Mouse (Mus musculus): ENCODE measurements at regions not wholly inside any gene's neighbourhood (a gene's known extent, or its start where the extent isn't known, plus 50 kb on each side); places are given as distances from the start of the nearest gene placed in this dataset.

GRCm38 (mm10) chr16:30171381-30172079 is 95.8 kb downstream of the Cpn2 start:
- Histone ChIP-seq H3K4me1 (replicated peaks; ENCODE audit: control insufficient read depth, insufficient read depth) (0 out of 2 replicates have a peak, but pooled peaks cover 2% of the 10 kb centered on the region), H3K9ac (ENCODE audit: low read length) (no peak overlapping the region), H3K36me3 (ENCODE audit: control insufficient read depth, insufficient read depth, low read length) (no peaks in the 10 kb centered on the region), H3K27ac (replicated peaks) (peak overlapping the region; percentile 70), H3K9me3 (ENCODE audit: control insufficient read depth, low read length) (no peaks in the 10 kb centered on the region), H3K27me3 (ENCODE audit: control insufficient read depth, insufficient read depth, low read length) (no peaks in the 10 kb centered on the region), H3K4me2 (replicated peaks; ENCODE audit: low read depth) (no peak overlapping the region), H3K4me3 (ENCODE audit: low read depth, low read length) (no peak overlapping the region)
- DNase-seq (ENCODE audit: low spot score), result peak; percentile 60
- 43% methylated on average over 24 of the region's 24 CpGs for WGBS
- TF ChIP-seq CTCF (IDR thresholded peaks at IDR 0.05; ENCODE audit: low read depth) (no peak), EP300 (optimal IDR thresholded peaks at IDR 0.05) (no peak)
- peak; percentile 59 for ATAC-seq (ENCODE audit: low FRiP score, low TSS enrichment)

- H3K27me3 ChIP-seq (ENCODE audit: control insufficient read depth, insufficient read depth, low read length), result no peaks in the 10 kb centered on the region
- ATAC-seq (ENCODE audit: low FRiP score, low TSS enrichment) (peak; percentile 25; the same call in 1 of the 2 replicates), DNase-seq (ENCODE audit: low spot score) (no peak)
- H3K4me2 ChIP-seq (replicated peaks; ENCODE audit: low read depth), result no peak overlapping the region
- WGBS, result 28% methylated on average over 13 of the region's 13 CpGs
- no peak overlapping the region for H3K9ac ChIP-seq (ENCODE audit: low read length)
- H3K4me1 ChIP-seq (replicated peaks; ENCODE audit: control insufficient read depth, insufficient read depth), result 0 out of 2 replicates have a peak, but pooled peaks cover 2% of the 10 kb centered on the region
- no peaks in the 10 kb centered on the region for H3K36me3 ChIP-seq (ENCODE audit: control insufficient read depth, insufficient read depth, low read length)
- TF ChIP-seq EP300 (optimal IDR thresholded peaks at IDR 0.05) (no peak), CTCF (IDR thresholded peaks at IDR 0.05; ENCODE audit: low read depth) (no peak)
- H3K4me3 ChIP-seq (ENCODE audit: low read depth, low read length), result no peak overlapping the region
- H3K9me3 ChIP-seq (ENCODE audit: control insufficient read depth, low read length), result no peaks in the 10 kb centered on the region
- peak overlapping the region; percentile 45; the same call in 1 of the 2 replicates for H3K27ac ChIP-seq (replicated peaks)
Observed at GRCm38 (mm10) chr16:30172136-30172731, 95.1 kb downstream of the Cpn2 start.

DNA sequence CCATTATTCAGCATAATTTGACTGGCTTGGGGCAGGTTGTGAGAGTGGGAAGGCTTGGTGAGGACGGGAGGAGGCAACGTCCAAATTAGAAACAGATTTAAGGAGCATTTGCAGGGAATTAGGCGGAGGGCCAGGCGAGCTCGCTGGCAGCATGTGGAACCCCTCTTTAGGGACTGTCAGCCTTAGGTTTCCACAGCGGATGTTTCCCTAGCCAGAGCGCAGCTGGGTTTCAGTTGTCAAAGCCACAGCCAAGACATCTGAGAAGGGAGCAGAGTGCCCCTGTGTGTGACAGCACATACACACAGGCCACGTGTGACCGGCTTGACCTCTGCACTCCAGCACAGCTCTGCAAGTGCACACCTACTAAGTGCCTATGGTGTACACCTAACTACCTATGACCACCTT is 94.5 kb downstream of the Cpn2 start:
- Histone ChIP-seq H3K4me2 (replicated peaks; ENCODE audit: low read depth) (0 out of 2 replicates have a peak overlapping the region, but pooled peaks have one; percentile 0), H3K9ac (ENCODE audit: low read length) (no peak overlapping the region), H3K4me1 (replicated peaks; ENCODE audit: control insufficient read depth, insufficient read depth) (0 out of 2 replicates have a peak, but pooled peaks cover 2% of the 10 kb centered on the region), H3K4me3 (ENCODE audit: low read depth, low read length) (no peak overlapping the region), H3K36me3 (ENCODE audit: control insufficient read depth, insufficient read depth, low read length) (no peaks in the 10 kb centered on the region), H3K9me3 (ENCODE audit: control insufficient read depth, low read length) (no peaks in the 10 kb centered on the region), H3K27me3 (ENCODE audit: control insufficient read depth, insufficient read depth, low read length) (no peaks in the 10 kb centered on the region), H3K27ac (replicated peaks) (peak overlapping the region; percentile 45; the same call in 1 of the 2 replicates)
- TF ChIP-seq EP300 (optimal IDR thresholded peaks at IDR 0.05) (no peak), CTCF (IDR thresholded peaks at IDR 0.05; ENCODE audit: low read depth) (no peak)
- DNase-seq (ENCODE audit: low spot score) (peak; percentile 23), ATAC-seq (ENCODE audit: low FRiP score, low TSS enrichment) (peak; percentile 14; the same call in 1 of the 2 replicates)
- WGBS, result 22% methylated on average over 9 of the region's 9 CpGs

GRCm38 (mm10) chr16:30173953-30174874 is 93.1 kb downstream of the Cpn2 start:
- no peak for DNase-seq (ENCODE audit: low spot score)
- peak; percentile 8; the same call in 1 of the 2 replicates for ATAC-seq (ENCODE audit: low FRiP score, low TSS enrichment)
- H3K36me3 ChIP-seq (ENCODE audit: control insufficient read depth, insufficient read depth, low read length), result no peaks in the 10 kb centered on the region
- no peaks in the 10 kb centered on the region for H3K27me3 ChIP-seq (ENCODE audit: control insufficient read depth, insufficient read depth, low read length)
- H3K9me3 ChIP-seq (ENCODE audit: control insufficient read depth, low read length), result no peaks in the 10 kb centered on the region
- H3K9ac ChIP-seq (ENCODE audit: low read length), result no peak overlapping the region
- H3K4me3 ChIP-seq (ENCODE audit: low read depth, low read length), result no peak overlapping the region
- 51% methylated on average over 8 of the region's 8 CpGs for WGBS
- no peak overlapping the region for H3K4me2 ChIP-seq (replicated peaks; ENCODE audit: low read depth)
- TF ChIP-seq EP300 (optimal IDR thresholded peaks at IDR 0.05) (no peak), CTCF (IDR thresholded peaks at IDR 0.05; ENCODE audit: low read depth) (no peak)
- no peak overlapping the region for H3K27ac ChIP-seq (replicated peaks)
- H3K4me1 ChIP-seq (replicated peaks; ENCODE audit: control insufficient read depth, insufficient read depth), result peaks cover 5% of the 10 kb centered on the region; the same call in 1 of the 2 replicates

DNA sequence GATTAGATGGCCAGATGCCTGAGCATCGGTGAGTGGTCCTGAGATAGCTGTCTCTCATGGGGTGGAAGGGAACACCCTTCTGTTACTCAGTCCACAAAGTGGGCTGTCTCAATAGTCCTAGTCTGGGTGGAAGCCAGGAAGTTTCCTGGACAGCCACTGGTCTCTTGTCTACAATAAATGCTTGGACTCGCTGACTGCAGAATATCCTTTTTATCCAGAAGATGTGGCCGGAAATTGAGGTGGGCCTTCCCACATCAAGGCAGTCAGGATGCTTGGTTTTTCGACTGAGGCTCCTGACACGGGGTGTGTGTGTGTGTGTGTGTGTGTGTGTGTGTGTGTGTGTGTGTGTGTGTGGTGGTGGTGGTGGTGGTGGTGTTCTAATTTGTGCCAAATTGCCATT is 91.0 kb downstream of the Cpn2 start:
- Histone ChIP-seq H3K27me3 (ENCODE audit: control insufficient read depth, insufficient read depth, low read length) (no peaks in the 10 kb centered on the region), H3K27ac (replicated peaks) (no peak overlapping the region), H3K4me3 (ENCODE audit: low read depth, low read length) (no peak overlapping the region), H3K4me1 (replicated peaks; ENCODE audit: control insufficient read depth, insufficient read depth) (peaks cover 5% of the 10 kb centered on the region; the same call in 1 of the 2 replicates), H3K36me3 (ENCODE audit: control insufficient read depth, insufficient read depth, low read length) (no peaks in the 10 kb centered on the region), H3K9ac (ENCODE audit: low read length) (no peak overlapping the region), H3K9me3 (ENCODE audit: control insufficient read depth, low read length) (no peaks in the 10 kb centered on the region), H3K4me2 (replicated peaks; ENCODE audit: low read depth) (no peak overlapping the region)
- DNase-seq (ENCODE audit: low spot score) (no peak), ATAC-seq (ENCODE audit: low FRiP score, low TSS enrichment) (no peak)
- WGBS, result 73% methylated on average over 5 of the region's 5 CpGs
- TF ChIP-seq EP300 (optimal IDR thresholded peaks at IDR 0.05) (no peak), CTCF (IDR thresholded peaks at IDR 0.05; ENCODE audit: low read depth) (no peak)

Data from stomach, postnatal 0 days (tissue).